Mouse (Mus musculus) liver, adult 2 months (tissue): Measurements from ENCODE around the gene Slc25a27.

ENCODE experiments used
- CTCF ChIP-seq: fragments of 200-500 bp; IDR thresholded peaks from 2 replicates; pipeline ENCODE4 v1.5.1; 2011; ENCODE audit warnings: low read depth, low read length, control low read depth
- POLR2A ChIP-seq: fragments of 200-500 bp; IDR thresholded peaks from 2 replicates; pipeline ENCODE4 v1.6.1; 2011; ENCODE audit warnings: low read length, control low read depth; ENCODE audit not compliant: insufficient read depth; ENCODE audit errors: extremely low read depth

- TF ChIP-seq CTCF (peak; percentile 58), POLR2A (no peak)
Measured at GRCm38 (mm10) chr17:43701060-43701459, 34.0 kb upstream of the Slc25a27 start.
